Mouse (Mus musculus) embryonic stem cell, embryonic (primary cell): Measurements from ENCODE around the gene Boc.

Source experiments
- CTCF ChIA-PET, 4 experiments: fragments of 300-600 bp in 2 of 4; fragments of 350-600 bp in 2 of 4; sonication (Branson Sonifier 250); formaldehyde crosslinking; loops; one replicate each; lab custom pipeline; 2022; ENCODE audit warnings: inconsistent platforms in 2 of 4; lab: Charles Lee
- POLR2A ChIA-PET, 4 experiments: fragments of 300-600 bp in 2 of 4; fragments of 350-600 bp in 2 of 4; sonication (Branson Sonifier 250); formaldehyde crosslinking; loops; one replicate each; lab custom pipeline; 2022; ENCODE audit warnings: antibody characterized with exemption in 4 of 4, inconsistent platforms in 1 of 4; lab: Charles Lee

The Boc gene

DNA sequence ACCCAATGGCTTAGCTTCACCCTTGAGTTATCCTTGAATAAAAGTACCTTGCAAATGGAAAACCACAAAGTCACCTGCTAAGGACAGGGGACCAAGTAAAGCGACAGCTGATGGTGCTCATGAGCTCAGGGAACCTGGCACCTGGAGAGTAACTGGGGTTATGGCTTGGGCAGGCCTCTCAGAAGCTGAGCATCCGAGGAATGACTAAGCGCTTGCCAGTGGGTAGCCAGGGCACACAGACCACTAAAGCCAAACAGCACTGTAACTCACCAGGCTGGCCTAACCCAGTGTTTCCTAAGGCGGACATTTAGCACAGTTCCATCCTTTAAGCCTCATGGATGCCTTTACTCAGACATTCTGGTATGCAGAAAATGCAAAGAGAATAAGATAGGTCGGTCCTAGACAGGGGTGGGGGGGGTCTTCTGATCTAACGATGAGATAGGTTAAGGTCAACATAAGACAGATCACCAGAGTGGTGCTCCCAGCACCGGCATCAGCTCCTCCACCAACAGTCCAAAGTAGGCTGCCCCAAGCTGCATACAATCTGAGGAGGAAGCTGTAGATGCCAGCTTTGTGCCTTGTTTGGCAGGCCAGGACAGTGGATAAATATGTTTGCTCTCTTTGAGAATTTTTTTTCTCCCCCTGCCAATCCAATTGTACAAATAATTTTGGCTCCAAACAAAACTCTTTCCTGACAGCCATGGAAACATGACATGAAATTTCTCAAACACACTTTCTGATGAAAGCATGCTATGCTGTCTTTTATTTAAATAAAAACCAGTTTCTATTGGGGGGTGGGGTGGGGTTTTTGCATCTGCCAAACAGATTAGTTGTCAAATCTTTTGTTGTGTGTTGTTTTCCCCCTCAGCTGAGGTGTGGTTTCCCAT, 49.0 kb downstream of the Boc start:
- CTCF ChIA-PET: interaction anchor here in 1 of 4 experiments (0.6 kb wide), 1 partner anchor 207 kb away, joined by 3 read pairs; no protein-coding TSS in a partner anchor
- POLR2A ChIA-PET: no interaction called here

DNA sequence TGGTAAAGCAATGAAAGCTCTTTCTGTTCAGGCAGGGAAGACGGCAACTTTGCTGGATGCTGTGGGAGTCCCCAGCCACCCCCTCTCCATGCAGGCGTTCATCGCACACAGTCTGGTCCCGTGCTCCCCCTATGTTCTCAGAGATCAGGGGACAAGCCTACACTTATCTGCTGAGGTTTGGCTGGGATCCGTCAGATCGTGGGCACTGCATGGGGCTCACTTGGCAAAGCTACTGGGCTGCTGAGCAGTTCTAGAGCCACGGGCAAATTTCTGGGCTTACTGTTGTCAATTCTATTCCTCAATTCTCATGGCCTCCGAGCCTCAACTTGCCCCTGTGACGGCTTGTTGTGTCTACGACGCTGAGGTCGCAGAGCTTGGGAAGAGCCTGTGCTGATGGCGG, 49.9 kb downstream of the Boc start:
- ChIA-PET POLR2A (interaction anchor here in 1 of 4 experiments (0.6 kb wide), 1 partner anchor 170 kb away, joined by 4 read pairs; no protein-coding TSS in a partner anchor), CTCF (interaction anchor here in 1 of 4 experiments (0.6 kb wide), 1 partner anchor 208 kb away, joined by 3 read pairs; no protein-coding TSS in a partner anchor)

DNA sequence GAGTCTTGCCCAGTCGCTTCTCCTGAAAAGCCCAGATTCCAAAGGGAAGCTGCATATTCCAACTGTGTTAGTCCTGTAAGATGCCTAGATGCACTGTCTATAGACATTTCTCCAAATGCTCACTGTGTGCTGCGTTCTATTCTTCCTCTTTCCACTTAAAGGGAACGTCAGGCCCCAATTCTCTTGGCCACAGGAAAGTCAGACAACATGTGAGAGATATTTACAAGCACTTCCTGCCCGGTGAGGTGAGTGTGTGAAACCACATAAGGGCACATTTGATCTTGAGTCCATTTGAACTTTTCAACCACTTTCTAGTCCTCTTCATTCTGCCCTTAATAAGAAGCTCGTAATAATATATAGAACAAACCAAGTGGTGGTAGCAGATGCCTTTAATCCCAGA, 50.7 kb downstream of the Boc start:
- CTCF ChIA-PET: no interaction called here
- POLR2A ChIA-PET: no interaction called here

DNA sequence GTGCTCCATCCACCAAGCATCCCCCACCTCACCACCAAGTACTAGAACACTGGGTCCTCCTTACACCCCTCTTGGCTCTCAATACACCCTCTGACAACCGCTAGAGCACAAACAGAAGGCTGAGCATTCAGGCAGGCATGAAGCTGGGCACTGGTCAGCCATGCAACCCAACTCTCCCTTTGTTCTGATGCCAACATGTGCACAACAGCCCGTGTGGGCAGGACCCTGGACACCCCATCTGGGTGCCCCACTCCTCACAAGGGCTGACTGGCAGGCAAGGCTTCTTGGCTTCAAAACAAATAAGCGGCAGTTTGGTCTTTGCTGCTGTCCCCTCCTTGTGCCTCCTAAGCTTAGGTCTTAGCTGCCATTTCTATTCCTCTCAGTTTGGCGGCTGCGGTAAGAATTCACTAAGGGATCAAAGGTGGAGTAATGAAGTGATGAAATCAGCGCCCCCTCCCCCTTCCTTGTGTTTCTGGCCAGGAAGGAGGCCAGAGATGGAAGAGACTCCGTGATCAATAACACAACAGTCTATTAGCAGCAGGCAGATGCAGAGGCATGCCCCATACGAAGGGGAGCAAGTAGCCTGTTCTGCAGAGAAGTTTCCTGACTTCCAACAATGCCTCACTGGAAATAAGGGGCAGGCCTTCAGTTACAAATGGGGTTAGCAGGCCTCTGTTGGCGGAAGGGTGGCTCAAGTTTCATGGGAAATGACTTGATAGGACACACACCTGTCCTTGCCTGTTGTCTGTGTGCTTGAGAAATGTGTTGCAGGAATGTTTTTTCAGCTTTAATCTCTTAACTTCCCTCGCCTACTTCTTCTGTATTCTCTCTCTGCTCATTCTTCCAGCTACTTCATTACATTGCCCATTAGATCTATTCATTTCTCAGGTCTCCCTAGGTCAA, 51.4 kb downstream of the Boc start:
- ChIA-PET POLR2A (interaction anchor here in 2 of 4 experiments (0.6 to 0.9 kb wide), 3 partner anchors 10 to 74 kb away, joined by 3 read pairs; no protein-coding TSS in a partner anchor), CTCF (interaction anchor here in 1 of 4 experiments (0.5 kb wide), 1 partner anchor 109 kb away, joined by 4 read pairs; no protein-coding TSS in a partner anchor)

DNA sequence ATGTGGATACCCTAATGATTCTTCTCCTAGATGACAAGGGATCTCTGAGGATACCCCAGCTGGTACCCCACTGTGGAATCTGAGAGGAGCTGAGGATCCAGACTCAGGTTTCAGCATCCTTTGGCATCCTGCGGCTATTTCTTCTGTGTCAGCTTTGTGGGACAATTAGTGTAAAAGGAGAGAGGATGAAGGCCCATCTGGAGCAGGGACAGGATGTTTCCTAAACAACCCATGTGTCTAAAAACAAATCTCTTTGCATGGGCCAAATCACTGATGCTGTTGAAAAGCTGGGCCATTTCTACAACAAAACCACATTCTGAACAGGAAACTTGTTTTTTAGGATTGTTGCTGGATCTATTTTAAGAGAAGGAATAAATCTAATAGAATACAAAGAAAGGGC, 53.5 kb downstream of the Boc start:
- POLR2A ChIA-PET: no interaction called here
- CTCF ChIA-PET: no interaction called here

DNA sequence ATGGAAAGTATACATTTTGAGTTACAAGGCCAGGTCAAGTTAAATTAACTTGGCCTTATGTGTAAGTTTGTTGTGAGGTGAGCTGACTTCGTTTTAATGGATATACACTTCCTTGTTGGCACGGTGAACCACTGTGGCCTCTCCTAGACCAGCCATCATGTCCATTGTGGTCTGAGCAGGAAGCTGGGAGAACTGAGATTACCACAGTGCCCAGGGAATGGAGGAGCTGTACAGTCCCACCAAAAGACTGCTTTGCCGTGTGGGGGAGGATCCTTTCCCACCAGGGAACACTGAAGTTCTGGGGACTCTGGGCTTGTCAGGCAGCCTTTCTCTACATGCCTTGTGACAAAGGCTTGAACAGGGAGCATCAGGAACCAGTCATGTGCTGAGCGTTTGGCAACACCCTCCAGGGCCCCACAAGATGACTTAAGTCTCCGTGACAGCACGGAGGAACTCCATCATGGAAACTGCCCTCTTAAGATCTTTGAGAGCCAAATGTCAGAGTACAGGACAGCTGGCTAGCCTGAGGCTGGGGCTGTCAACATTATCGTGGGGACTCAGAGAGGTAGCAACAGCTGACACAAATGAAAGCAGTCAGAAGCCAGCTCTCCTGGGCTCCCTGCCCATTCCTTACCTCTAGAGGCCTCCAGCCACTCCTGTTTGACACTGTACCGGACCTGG, 55.7 kb downstream of the Boc start:
- POLR2A ChIA-PET: interaction anchor here in 3 of 4 experiments (0.6 to 1.2 kb wide), 4 partner anchors 9 to 667 kb away, joined by 3 to 5 read pairs (median 3); no protein-coding TSS in a partner anchor
- CTCF ChIA-PET: interaction anchor here in 1 of 4 experiments (0.6 kb wide), 1 partner anchor 59 kb away, joined by 3 read pairs; no protein-coding TSS in a partner anchor

- POLR2A ChIA-PET: interaction anchor here in 3 of 4 experiments (0.6 to 1.4 kb wide), 5 partner anchors 10 to 666 kb away, joined by 3 to 5 read pairs (median 3); no protein-coding TSS in a partner anchor
- CTCF ChIA-PET: interaction anchor here in 1 of 4 experiments (0.6 kb wide), 1 partner anchor 60 kb away, joined by 3 read pairs; no protein-coding TSS in a partner anchor
These were observed 56.4 kb downstream of the Boc start for GRCm38 (mm10) chr16:44502325-44502724.

- POLR2A ChIA-PET: interaction anchor here in 1 of 4 experiments (1.2 to 1.4 kb wide), 2 partner anchors 10 to 14 kb away, joined by 3 read pairs; no protein-coding TSS in a partner anchor
- CTCF ChIA-PET: no interaction called here
These were observed 56.9 kb downstream of the Boc start for GRCm38 (mm10) chr16:44501783-44502182.

GRCm38 (mm10) chr16:44498447-44498846, 60.2 kb downstream of the Boc start:
- ChIA-PET CTCF (no interaction called here), POLR2A (no interaction called here)

GRCm38 (mm10) chr16:44496971-44497464, 61.7 kb downstream of the Boc start:
- POLR2A ChIA-PET: no interaction called here
- CTCF ChIA-PET: no interaction called here

GRCm38 (mm10) chr16:44494441-44495108, 64.1 kb downstream of the Boc start:
- ChIA-PET POLR2A (no interaction called here), CTCF (interaction anchor here in 1 of 4 experiments (0.9 kb wide), 1 partner anchor 11 kb away, joined by 3 read pairs; no protein-coding TSS in a partner anchor)

DNA sequence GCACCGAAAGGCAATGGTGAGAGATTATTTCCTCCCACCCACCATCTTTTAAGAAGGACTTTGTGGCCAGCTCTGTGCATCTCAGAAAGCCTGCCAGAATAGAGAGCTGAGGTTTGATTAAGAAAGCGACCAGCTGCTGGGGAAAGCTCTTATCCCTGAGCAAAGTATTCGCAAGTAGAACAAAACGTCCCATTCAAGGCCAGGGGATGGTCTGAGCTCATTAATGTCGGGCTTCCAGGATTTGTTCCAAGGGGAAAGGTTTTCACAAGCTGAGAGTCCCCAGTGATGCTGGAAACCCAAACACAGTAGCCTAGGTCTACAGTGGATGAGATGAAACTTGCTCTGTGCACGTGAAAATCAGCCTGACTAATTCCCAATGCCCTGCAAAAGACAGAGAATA, 64.8 kb downstream of the Boc start:
- POLR2A ChIA-PET: no interaction called here
- CTCF ChIA-PET: interaction anchor here in 1 of 4 experiments (0.9 kb wide), 1 partner anchor 10 kb away, joined by 3 read pairs; no protein-coding TSS in a partner anchor

DNA sequence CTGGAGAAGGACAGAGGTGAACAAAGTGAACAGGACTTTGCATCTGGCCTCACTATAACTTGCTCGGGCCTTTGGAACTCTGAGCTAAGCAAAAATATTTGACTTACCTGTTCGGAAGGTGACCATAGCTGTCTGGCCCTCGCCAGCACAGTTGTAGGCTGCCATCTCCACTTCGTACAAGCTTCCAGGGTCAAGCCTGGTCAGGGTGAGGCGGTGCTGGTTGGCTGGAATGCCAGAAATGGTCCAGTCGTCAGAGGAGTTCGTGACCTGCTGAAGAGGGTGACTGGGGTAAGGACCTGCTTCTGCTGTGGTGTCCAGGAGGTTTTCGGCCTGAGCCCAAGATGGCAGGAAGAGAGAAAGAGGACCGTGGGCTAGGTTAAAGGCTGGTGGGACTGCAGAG, 66.0 kb downstream of the Boc start:
- CTCF ChIA-PET: interaction anchor here in 1 of 4 experiments (0.6 kb wide), 1 partner anchor 22 kb away, joined by 7 read pairs; no protein-coding TSS in a partner anchor
- POLR2A ChIA-PET: no interaction called here

GRCm38 (mm10) chr16:44492151-44492550, 66.5 kb downstream of the Boc start:
- ChIA-PET CTCF (interaction anchor here in 1 of 4 experiments (0.6 kb wide), 1 partner anchor 22 kb away, joined by 7 read pairs; no protein-coding TSS in a partner anchor), POLR2A (interaction anchor here in 1 of 4 experiments (0.8 kb wide), 1 partner anchor 19 kb away, joined by 3 read pairs; no protein-coding TSS in a partner anchor)

DNA sequence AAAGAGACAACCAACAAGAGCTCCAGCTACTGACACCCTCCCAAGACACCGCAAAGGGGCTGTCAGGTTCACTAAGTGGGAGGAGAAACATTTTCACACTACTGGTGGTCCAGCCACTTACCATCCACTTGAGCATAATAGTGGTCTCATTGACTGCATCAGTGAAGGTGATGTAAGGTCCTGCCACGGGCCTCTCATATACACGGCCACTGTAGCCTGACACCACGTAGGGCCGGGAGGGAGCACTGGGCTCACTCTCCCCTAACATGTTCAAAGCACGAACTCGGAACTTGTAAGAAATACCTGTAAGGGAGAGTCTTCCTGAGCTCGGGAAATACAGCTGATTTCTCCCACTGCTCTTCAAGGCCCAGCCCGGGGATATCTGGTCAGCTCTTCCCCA, 67.6 kb downstream of the Boc start:
- CTCF ChIA-PET: no interaction called here
- POLR2A ChIA-PET: interaction anchor here in 1 of 4 experiments (0.6 kb wide), 1 partner anchor 624 kb away, joined by 3 read pairs; no protein-coding TSS in a partner anchor

- POLR2A ChIA-PET: interaction anchor here in 3 of 4 experiments (0.7 to 1.4 kb wide), 5 partner anchors 9 to 237 kb away, joined by 3 to 4 read pairs (median 3); partner anchors contain the start of gene Nepro (in 1 of the 3)
- CTCF ChIA-PET: interaction anchor here in 1 of 4 experiments (0.7 to 0.8 kb wide), 2 partner anchors 188 to 603 kb away, joined by 3 read pairs; no protein-coding TSS in a partner anchor
These were observed 71.5 kb downstream of the Boc start for GRCm38 (mm10) chr16:44487194-44487593.

- POLR2A ChIA-PET: interaction anchor here in 2 of 4 experiments (1.1 to 1.4 kb wide), 2 partner anchors 9 to 237 kb away, joined by 3 to 4 read pairs; partner anchors contain the start of gene Nepro (in 1 of the 2)
These were observed 72.1 kb downstream of the Boc start for GRCm38 (mm10) chr16:44486612-44487011.

More at GRCm38 (mm10) chr16:44486612-44487011, 72.1 kb downstream of the Boc start:
- CTCF ChIA-PET: interaction anchor here in 2 of 4 experiments (0.9 to 2.6 kb wide), 3 partner anchors 114 to 158 kb away, joined by 3 to 7 read pairs (median 6); no protein-coding TSS in a partner anchor
